Mouse (Mus musculus) limb, embryonic 10.5 days (tissue): Measurements from ENCODE around the gene Creb5. TPM values are rescaled to one million over a fixed set of nuclear protein-coding genes. Genes with fewer than 3 reads are reported as not detected.
"Not testable (repeated sequence)": the region's sequence is repeated elsewhere in the genome, so short reads cannot be mapped to it uniquely, and the experiment has no call there.

Experiments
- DNase-seq: peaks from one replicate; pipeline ENCODE4 v3.0.0-alpha.2; 2017; ENCODE audit warnings: low spot score
- H3K27ac ChIP-seq: fragments of 300-500 bp; sonication (generic); 2 replicates; pipeline ENCODE4 v1.5.1; 2016; ENCODE audit warnings: mild to moderate bottlenecking
- H3K27me3 ChIP-seq: fragments of 300-500 bp; sonication (generic); 2 replicates; pipeline ENCODE4 v1.6.1; 2016; ENCODE audit warnings: low read depth, mild to moderate bottlenecking; ENCODE audit not compliant: poor library complexity, severe bottlenecking
- H3K36me3 ChIP-seq: fragments of 300-500 bp; sonication (generic); 2 replicates; pipeline ENCODE4 v1.6.1; 2016; ENCODE audit warnings: mild to moderate bottlenecking, moderate library complexity
- H3K4me1 ChIP-seq: fragments of 300-500 bp; sonication (generic); 2 replicates; pipeline ENCODE4 v1.6.1; 2016
- H3K4me3 ChIP-seq: fragments of 300-500 bp; sonication (generic); 2 replicates; pipeline ENCODE4 v1.5.1; 2016; ENCODE audit warnings: mild to moderate bottlenecking, moderate library complexity
- H3K9me3 ChIP-seq: fragments of 300-500 bp; sonication (generic); replicated peaks from 2 replicates; pipeline ENCODE4 v1.6.1; 2016; ENCODE audit warnings: mild to moderate bottlenecking
- WGBS: fragments of 180-500 bp; shearing (Covaris S2); methylation state at CpG from one replicate; pipeline ENCODE4 v1.1.7; 2016; 5-methylcytosine and 5-hydroxymethylcytosine counted together
- polyA plus RNA-seq: library from polyadenylated mRNA; unstranded; fragments of >200 nt; fragmentation: Nextera tagmentation; extraction: Ambion mirVana; gene quantifications from 2 replicates; pipeline ENCODE4 v1.2.1, GENCODE M21; 2016

Creb5 gene
- polyA plus RNA-seq, 1 experiment from 2014 or later = 12.1 TPM

- H3K9me3 ChIP-seq = no peaks in the 10 kb centered on the region
- no peaks in the 10 kb centered on the region for H3K27me3 ChIP-seq
- peak overlapping the region; percentile 54; the same call in 1 of the 2 replicates for H3K27ac ChIP-seq
- WGBS = 91% methylated on average over 6 of the region's 6 CpGs
- H3K4me1 ChIP-seq = peaks cover 53% of the 10 kb centered on the region
- no peak overlapping the region for H3K4me3 ChIP-seq
- no peak for DNase-seq
- H3K36me3 ChIP-seq = no peaks in the 10 kb centered on the region
Measured at GRCm38 (mm10) chr6:53401364-53401763, 114.3 kb downstream of the Creb5 start.

GRCm38 (mm10) chr6:53402551-53402950 lies 115.5 kb downstream of the Creb5 start:
- H3K27ac ChIP-seq, H3K9me3 ChIP-seq, H3K36me3 ChIP-seq, H3K4me3 ChIP-seq, DNase-seq, H3K27me3 ChIP-seq: not testable (repeated sequence)
- whole genome bisulfite sequencing = 98% methylated on average over 7 of the region's 7 CpGs
- H3K4me1 ChIP-seq = peaks cover 43% of the 10 kb centered on the region

GRCm38 (mm10) chr6:53409183-53409582 lies 122.1 kb downstream of the Creb5 start:
- DNase-seq = no peak
- Histone ChIP-seq H3K4me3 (no peak overlapping the region), H3K9me3 (no peaks in the 10 kb centered on the region), H3K27me3 (no peaks in the 10 kb centered on the region), H3K4me1 (no peaks in the 10 kb centered on the region), H3K36me3 (no peaks in the 10 kb centered on the region), H3K27ac (no peak overlapping the region)
- 92% methylated on average over 6 of the region's 6 CpGs for WGBS

DNA sequence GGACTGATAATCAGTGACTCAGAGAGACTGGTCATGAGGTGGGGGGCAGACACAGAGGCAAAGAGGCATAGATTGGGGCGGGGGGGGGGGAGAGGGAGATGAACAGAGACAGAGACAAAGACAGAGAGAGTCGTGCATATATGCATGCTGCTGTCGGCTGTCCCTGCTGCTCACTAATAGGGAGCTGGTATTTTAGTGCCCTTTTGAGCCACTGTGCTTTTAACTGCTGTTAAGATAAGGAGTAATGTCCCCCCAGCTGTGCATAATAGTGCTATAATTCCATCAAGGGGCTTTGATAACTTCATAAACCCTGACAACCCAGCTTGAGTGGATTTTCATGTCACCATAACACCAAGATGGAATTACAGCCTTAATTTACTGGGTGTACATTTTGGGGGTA lies 134.3 kb downstream of the Creb5 start:
- Histone ChIP-seq H3K27ac (no peak overlapping the region), H3K4me3 (no peak overlapping the region), H3K27me3 (no peaks in the 10 kb centered on the region), H3K9me3 (no peaks in the 10 kb centered on the region), H3K4me1 (peaks cover 14% of the 10 kb centered on the region), H3K36me3 (no peaks in the 10 kb centered on the region)
- 50% methylated on average over 3 of the region's 3 CpGs for WGBS
- DNase-seq = no peak

DNA sequence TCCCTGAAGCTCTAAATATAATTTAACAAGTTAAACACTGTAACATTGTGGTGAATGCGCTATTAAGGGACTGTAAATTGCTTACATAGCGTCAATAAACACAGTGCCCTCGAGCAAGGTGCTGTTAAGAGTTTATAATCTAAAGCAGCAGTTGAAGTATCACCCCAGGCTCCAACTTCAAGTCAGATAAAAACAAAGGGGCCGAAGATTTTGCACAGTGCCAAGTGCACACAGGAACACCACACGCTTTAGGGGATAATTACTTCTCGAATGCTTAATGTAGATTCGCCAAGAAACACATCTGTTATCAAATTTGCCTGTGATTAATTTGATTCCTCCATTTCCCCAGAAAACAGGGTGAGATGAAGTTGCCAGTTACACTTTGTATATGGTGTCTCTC lies 142.3 kb downstream of the Creb5 start:
- no peaks in the 10 kb centered on the region for H3K36me3 ChIP-seq
- no peak overlapping the region for H3K27ac ChIP-seq
- no peak overlapping the region for H3K4me3 ChIP-seq
- WGBS = 61% methylated on average over 7 of the region's 7 CpGs
- no peaks in the 10 kb centered on the region for H3K27me3 ChIP-seq
- no peak for DNase-seq
- H3K9me3 ChIP-seq = no peaks in the 10 kb centered on the region
- peaks cover 38% of the 10 kb centered on the region for H3K4me1 ChIP-seq

GRCm38 (mm10) chr6:53429891-53430290 lies 142.8 kb downstream of the Creb5 start:
- no peak overlapping the region; the same call in 1 of the 2 replicates for H3K27ac ChIP-seq
- H3K9me3 ChIP-seq = no peaks in the 10 kb centered on the region
- peaks cover 36% of the 10 kb centered on the region for H3K4me1 ChIP-seq
- no peak overlapping the region for H3K4me3 ChIP-seq
- H3K27me3 ChIP-seq = no peaks in the 10 kb centered on the region
- no peaks in the 10 kb centered on the region for H3K36me3 ChIP-seq
- no peak for DNase-seq
- 56% methylated on average over 4 of the region's 4 CpGs for WGBS

- DNase-seq = no peak
- Histone ChIP-seq H3K4me1 (peaks cover 33% of the 10 kb centered on the region), H3K27ac (no peak overlapping the region), H3K27me3 (no peaks in the 10 kb centered on the region), H3K9me3 (no peaks in the 10 kb centered on the region), H3K4me3 (no peak overlapping the region), H3K36me3 (no peaks in the 10 kb centered on the region)
- 93% methylated on average over 11 of the region's 11 CpGs for WGBS
Measured at GRCm38 (mm10) chr6:53445862-53446460, 158.9 kb downstream of the Creb5 start.

- no peak for DNase-seq
- Histone ChIP-seq H3K4me3 (no peak overlapping the region), H3K27ac (no peak overlapping the region), H3K36me3 (no peaks in the 10 kb centered on the region), H3K4me1 (peaks cover 48% of the 10 kb centered on the region), H3K9me3 (no peaks in the 10 kb centered on the region), H3K27me3 (no peaks in the 10 kb centered on the region)
- 95% methylated on average over 9 of the region's 9 CpGs for WGBS
Measured at GRCm38 (mm10) chr6:53447479-53447878, 160.4 kb downstream of the Creb5 start.

DNA sequence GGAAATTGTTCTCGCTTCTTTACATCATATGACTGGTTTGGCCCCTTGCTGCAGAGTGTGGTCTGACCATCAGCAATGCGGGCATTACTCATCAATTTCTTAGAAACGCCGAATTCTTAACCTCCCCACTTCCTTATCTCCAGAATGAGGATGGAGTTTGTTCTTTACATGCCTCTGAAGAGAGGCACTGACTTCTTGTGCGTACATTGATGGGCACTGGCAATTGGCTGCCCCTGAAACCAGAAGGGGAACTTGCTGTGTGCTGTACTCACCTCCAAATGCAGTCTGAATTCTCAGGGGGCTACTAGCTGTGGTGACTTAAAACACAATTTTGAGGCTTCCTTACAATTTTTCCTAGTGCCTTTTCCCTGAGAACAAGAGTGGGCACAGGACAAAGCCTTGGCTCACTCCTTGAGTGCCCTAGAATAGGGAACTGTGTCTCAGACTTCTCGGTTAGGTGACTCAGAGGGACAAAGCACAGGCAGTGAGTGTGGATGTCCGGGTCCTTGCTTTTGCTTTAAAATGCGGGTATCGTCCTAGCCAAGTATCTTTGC lies 161.3 kb downstream of the Creb5 start:
- peak overlapping the region; percentile 54; the same call in 1 of the 2 replicates for H3K27ac ChIP-seq
- peaks cover 57% of the 10 kb centered on the region for H3K4me1 ChIP-seq
- DNase-seq = no peak

GRCm38 (mm10) chr6:53449437-53450173 lies 162.5 kb downstream of the Creb5 start:
- DNase-seq = no peak
- WGBS = 71% methylated on average over 9 of the region's 9 CpGs
- Histone ChIP-seq H3K4me3 (no peak overlapping the region), H3K9me3 (no peaks in the 10 kb centered on the region), H3K4me1 (peaks cover 58% of the 10 kb centered on the region), H3K27ac (peak overlapping the region; percentile 86), H3K36me3 (no peaks in the 10 kb centered on the region), H3K27me3 (no peaks in the 10 kb centered on the region)

More for the DNA sequence above, 161.3 kb downstream of the Creb5 start:
- no peaks in the 10 kb centered on the region for H3K27me3 ChIP-seq
- no peaks in the 10 kb centered on the region for H3K9me3 ChIP-seq
- H3K36me3 ChIP-seq = no peaks in the 10 kb centered on the region
- no peak overlapping the region for H3K4me3 ChIP-seq
- 90% methylated on average over 9 of the region's 9 CpGs for WGBS

- no peaks in the 10 kb centered on the region for H3K36me3 ChIP-seq
- H3K9me3 ChIP-seq = no peaks in the 10 kb centered on the region
- no peaks in the 10 kb centered on the region for H3K27me3 ChIP-seq
- 38% methylated on average over 3 of the region's 3 CpGs for WGBS
- peak overlapping the region; percentile 86; the same call in 1 of the 2 replicates for H3K27ac ChIP-seq
- no peak for DNase-seq
- no peak overlapping the region for H3K4me3 ChIP-seq
- H3K4me1 ChIP-seq = peaks cover 60% of the 10 kb centered on the region
Measured at GRCm38 (mm10) chr6:53450494-53450893, 163.4 kb downstream of the Creb5 start.

- Histone ChIP-seq H3K27ac (peak overlapping the region; percentile 86), H3K4me3 (no peak overlapping the region), H3K36me3 (no peaks in the 10 kb centered on the region), H3K9me3 (no peaks in the 10 kb centered on the region), H3K4me1 (peaks cover 61% of the 10 kb centered on the region), H3K27me3 (no peaks in the 10 kb centered on the region)
- 19% methylated on average over 6 of the region's 6 CpGs for WGBS
- peak; percentile 45 for DNase-seq
Measured at GRCm38 (mm10) chr6:53452240-53452639, 165.2 kb downstream of the Creb5 start.

GRCm38 (mm10) chr6:53455442-53455841 lies 168.4 kb downstream of the Creb5 start:
- peaks cover 33% of the 10 kb centered on the region for H3K4me1 ChIP-seq
- 73% methylated on average over 4 of the region's 4 CpGs for WGBS
- H3K27ac ChIP-seq = no peak overlapping the region
- no peaks in the 10 kb centered on the region for H3K36me3 ChIP-seq
- DNase-seq = no peak
- H3K9me3 ChIP-seq = no peaks in the 10 kb centered on the region
- no peak overlapping the region for H3K4me3 ChIP-seq
- H3K27me3 ChIP-seq = 0 out of 2 replicates have a peak, but pooled peaks cover 4% of the 10 kb centered on the region
